Mouse (Mus musculus) left cerebral cortex, postnatal 10 days (tissue): ENCODE results near the gene 1700013F07Rik. TPM values are rescaled to one million over a fixed set of nuclear protein-coding genes. Genes with fewer than 3 reads are reported as not detected.
"Not testable (repeated sequence)": the region's sequence is repeated elsewhere in the genome, so short reads cannot be mapped to it uniquely, and the experiment has no call there.

Experiments used
- DNase-seq, 2 experiments: peaks; one replicate each; pipeline ENCODE4 v3.0.0; 2021 to 2022; ENCODE audit warnings: low spot score in 2 of 2, mixed read lengths in 1 of 2; ENCODE audit errors: extremely low spot score in 1 of 2
- intact Hi-C: fragments of 180-260 bp; cut with DNase I; formaldehyde crosslinking; loops from one replicate; pipeline ENCODE4 v1.15.1; 2025
- total RNA-seq, 2 experiments: library from RNA; stranded (reverse); gene quantifications; 2 replicates each; pipeline ENCODE4 v1.2.3; 2021

1700013F07Rik gene
- total RNA-seq, 2 experiments from 2014 or later, result 2.3 to 2.9 TPM

DNA sequence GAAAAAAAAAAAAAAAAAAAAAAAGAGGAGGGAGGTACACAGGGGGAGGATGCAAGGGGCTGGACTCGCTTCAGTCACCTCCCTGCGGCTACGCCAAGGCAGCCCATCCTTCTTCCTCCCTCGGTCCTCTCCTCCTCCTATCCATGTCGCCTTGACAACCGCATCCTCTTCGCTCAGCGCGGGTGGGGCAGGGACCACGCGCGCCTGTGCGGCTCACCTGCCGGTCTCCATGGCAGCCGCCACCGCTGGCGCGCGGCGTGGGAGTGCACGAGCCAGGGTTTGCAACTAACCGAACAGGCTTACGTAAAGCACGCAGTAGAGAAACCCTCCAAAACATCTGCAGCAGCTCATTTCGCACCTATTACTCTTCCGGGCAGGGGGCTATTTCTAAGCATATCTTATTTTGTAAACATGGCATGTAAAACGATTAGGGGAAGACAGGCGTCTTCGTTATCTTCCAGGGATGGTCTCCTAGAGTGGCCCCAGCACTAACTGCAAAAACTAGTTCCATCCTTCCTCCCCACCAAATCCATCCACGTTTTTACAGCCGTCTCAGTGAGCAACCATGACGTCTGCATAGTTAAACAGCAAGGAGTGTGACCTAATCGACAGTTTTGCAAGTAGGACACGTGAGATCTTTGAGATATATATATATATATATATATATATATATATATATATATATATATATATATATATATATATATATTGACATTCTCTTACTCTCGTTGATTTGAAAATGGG is 2.7 kb downstream of the 1700013F07Rik start, which contains the start of gene 5330417C22Rik:
Gene 5330417C22Rik, minus strand, starts transcription at position 20 of the 744 bp plus-strand sequence.
- peak; percentile 86 to 87 for DNase-seq
- intact Hi-C loops, result no loop called here

DNA sequence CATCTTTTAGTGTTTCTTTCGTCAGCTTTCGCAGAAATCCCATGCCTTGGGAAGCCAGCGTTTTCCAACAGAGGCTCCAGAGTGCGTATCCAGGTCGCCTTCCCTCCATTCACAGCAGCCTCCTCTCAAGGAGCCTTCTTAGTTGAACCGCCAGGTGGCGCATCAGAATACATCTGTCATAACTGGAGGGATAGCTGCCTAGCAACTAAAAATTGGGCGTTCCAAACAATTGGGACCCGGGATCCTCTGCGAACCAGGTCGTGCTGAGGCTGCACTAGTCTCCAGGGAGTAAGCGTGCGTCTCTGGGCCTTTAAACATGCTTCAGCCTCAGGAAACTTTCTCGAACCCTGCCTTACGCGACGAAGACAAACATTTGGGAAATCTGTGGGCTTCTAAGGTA is 3.4 kb downstream of the 1700013F07Rik start:
- intact Hi-C loops, result no loop called here
- DNase-seq, result peak; percentile 89 to 90

GRCm38 (mm10) chr3:108542299-108542698 is 8.3 kb downstream of the 1700013F07Rik start:
- no peak for DNase-seq
- intact Hi-C loops, result no loop called here

DNA sequence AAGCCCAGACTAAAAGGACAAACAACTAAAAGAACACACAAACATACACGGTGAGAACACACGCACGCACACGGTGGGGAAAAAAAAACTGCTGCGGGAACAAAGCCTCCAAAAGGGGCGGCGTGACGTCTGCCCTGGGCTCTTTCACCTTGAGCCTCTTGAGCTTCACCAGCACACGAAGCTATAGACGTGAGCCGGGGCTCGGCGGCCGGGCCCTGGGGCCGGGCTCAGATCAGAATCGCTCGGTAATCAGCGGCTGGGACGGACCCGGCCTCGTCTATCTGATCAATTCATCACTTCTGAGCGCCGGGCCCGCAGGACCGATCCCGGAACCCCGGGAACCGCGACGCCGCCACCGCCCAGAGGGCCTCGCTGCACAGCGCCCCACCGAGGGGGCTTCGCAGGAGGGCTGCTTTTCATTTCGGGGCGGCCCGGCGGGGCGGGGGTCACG is 20.2 kb downstream of the 1700013F07Rik start:
- intact Hi-C loops, result no loop called here
- DNase-seq, result no peak

- intact Hi-C loops, result no loop called here
- peak; percentile 95 for DNase-seq
Measured at GRCm38 (mm10) chr3:108554587-108555312, 20.8 kb downstream of the 1700013F07Rik start.

GRCm38 (mm10) chr3:108557888-108558287 is 23.9 kb downstream of the 1700013F07Rik start:
- intact Hi-C loops, result no loop called here
- DNase-seq, result no peak

DNA sequence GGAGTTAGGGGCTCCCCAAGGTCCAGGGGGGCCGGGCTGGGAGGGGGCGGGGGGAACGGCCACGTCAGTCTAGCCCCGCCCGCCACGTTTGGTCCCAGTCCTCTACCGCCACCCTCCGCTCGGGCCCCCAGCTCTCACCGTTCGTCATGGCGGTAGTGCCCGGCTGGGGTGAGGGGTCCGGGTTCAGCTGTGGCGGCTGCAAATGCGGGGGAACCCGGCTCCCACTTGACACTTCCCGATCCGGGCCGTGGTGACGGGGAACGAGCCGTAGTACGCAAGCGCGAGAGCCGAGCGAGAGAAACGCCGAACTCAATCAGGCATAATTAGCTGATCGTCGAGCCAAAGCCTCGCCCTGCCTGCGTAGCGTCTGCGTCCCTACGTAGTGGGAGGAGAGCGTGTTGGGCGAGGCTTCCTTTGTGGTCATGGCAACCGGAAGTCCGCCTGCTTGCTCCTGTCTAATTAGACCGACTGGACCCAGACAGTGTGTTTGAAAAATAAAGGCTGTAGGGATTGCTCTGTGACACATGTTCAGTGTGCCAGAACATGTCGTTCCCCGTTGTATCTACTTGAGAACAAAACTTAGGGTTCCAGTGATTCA is 28.3 kb downstream of the 1700013F07Rik start, which contains the start of gene Tmem167b:
Gene Tmem167b, minus strand, starts transcription at position 334 of the 598 bp plus-strand sequence.
- intact Hi-C loops, result loop anchor here (5.0 kb wide), 1 partner anchor 160 kb away; no protein-coding TSS in a partner anchor
- peak; percentile 97 for DNase-seq

GRCm38 (mm10) chr3:108562777-108563271 is 28.9 kb downstream of the 1700013F07Rik start:
- intact Hi-C loops, result loop anchor here (5.0 kb wide), 1 partner anchor 161 kb away; no protein-coding TSS in a partner anchor
- no peak for DNase-seq

DNA sequence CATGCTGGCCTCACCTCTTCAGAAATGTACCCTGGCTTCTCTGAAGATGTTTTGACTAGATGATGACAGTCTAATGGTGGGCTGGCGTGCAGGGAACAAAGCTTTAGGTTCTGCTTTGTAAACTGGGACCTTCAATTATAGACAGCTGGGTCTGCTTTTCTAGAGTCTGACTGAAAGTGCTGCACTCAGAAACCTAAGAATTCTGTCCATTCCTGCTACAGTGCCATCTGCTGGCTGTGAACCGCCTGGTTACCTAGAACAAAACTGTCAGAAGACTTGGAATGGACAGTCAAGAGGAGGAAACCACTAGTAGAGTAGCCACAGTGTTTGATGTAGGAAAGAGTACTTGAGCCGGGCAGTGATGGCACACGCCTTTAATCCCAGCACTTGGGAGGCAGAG is 29.4 kb downstream of the 1700013F07Rik start:
- DNase-seq, result peak; percentile 80 to 83
- intact Hi-C loops, result loop anchor here (5.0 kb wide), 1 partner anchor 161 kb away; no protein-coding TSS in a partner anchor

DNA sequence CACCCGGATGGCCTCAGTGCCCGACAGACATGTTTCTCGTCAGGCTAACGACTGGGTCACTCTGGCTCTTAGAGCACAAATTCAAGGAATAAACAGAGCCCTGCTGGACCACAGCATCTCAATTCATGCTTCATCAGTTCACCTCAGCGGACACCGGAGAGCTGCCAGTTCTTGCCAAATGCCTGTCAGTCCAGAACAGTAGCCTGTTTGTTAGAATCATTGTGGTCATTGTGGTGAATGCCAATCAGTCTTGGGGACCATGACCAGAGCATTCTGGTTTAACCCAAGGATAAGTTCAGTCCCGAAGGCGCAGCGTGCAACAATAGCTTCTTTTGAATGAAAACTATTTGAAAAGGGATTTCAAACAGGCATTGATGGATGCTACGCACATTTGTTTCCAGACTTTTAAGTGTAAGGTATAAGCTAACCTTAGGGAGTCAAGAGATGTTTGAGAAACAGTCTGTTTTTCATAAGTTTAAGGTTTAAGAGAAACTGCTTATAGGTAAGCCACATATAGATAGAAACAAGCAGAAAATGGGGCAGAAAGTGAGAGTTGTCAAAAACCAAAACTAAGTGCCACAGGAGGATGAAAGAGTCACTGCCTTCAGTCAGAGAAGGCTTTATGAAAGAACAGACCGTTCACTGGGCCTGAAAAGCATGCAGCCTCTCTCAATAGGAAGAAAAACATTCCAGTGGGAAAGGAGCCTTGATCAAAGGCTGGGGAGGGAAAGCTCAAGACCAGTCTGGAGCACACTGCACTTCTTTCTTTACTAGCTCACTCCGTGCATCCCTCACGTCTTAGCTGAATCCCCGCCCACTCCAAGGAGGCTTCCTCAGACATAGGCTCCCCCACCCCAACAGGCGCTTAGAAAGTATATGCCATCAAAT is 34.3 kb downstream of the 1700013F07Rik start:
- intact Hi-C loops, result no loop called here
- DNase-seq, result peak; percentile 29 to 43

GRCm38 (mm10) chr3:108569636-108570035 is 35.7 kb downstream of the 1700013F07Rik start:
- intact Hi-C loops, DNase-seq: not testable (repeated sequence)

DNA sequence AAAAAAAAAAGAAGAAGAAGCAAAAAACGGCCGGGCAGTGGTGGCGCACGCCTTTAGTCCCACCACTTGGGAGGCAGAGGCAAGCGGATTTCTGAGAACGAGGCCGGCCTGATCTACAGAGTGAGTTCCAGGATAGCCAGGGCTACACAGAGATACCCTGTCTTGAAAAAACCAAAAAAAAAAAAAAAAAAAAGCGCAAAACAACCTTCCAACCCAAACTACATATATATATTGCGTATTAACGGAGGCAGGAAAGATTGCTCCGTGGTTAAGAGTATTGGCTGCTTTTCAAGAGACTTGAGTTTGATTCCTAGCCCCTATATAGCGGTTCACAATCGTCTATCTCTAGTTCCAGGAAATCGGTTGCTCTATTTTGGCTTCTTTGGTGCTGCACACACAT is 36.9 kb downstream of the 1700013F07Rik start:
- intact Hi-C loops, result no loop called here
- no peak for DNase-seq

DNA sequence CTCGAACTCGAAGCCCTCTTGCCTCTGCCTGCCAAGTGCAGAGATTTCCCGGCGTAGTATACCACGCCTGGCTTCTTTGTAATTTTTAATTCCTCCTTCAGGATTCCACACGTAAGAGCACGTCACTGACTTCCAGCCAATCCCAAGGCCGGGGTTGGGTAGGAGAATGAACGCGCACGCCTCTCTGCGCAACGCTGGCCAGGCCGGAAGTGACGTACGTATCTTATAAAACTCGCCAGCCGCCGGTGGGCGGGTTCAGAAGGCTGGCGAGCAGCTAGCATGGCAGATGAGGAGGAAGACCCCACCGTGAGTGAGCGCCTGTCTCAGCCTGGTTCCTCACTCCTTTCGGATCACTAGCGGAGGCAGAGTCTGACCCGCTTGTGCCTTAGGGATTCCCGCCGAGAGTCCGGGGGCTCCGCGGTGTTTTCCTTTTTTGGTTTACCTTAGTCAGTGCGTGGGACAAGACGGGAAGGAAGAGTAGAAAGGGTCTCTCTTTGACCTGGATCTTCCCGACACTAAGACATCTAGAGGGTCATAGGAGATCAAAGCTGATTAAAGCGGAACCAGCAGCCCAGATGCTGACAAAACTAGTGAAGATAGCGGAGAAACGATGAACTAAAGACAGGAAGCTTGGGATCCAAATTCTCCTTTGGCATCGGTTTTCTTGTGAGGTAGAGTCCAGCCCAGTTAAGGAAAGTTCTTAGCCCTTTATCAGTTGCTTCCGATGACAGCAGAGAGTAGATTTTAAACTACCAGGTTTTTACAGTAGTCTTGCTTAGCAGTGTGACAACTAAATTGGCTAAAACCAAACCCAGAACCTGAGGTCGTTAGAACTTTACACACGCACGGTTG is 37.7 kb downstream of the 1700013F07Rik start, which contains the start of gene Taf13:
Gene Taf13, plus strand, starts transcription at position 256 of the 852 bp plus-strand sequence.
- intact Hi-C loops, result no loop called here
- peak; percentile 96 for DNase-seq

DNA sequence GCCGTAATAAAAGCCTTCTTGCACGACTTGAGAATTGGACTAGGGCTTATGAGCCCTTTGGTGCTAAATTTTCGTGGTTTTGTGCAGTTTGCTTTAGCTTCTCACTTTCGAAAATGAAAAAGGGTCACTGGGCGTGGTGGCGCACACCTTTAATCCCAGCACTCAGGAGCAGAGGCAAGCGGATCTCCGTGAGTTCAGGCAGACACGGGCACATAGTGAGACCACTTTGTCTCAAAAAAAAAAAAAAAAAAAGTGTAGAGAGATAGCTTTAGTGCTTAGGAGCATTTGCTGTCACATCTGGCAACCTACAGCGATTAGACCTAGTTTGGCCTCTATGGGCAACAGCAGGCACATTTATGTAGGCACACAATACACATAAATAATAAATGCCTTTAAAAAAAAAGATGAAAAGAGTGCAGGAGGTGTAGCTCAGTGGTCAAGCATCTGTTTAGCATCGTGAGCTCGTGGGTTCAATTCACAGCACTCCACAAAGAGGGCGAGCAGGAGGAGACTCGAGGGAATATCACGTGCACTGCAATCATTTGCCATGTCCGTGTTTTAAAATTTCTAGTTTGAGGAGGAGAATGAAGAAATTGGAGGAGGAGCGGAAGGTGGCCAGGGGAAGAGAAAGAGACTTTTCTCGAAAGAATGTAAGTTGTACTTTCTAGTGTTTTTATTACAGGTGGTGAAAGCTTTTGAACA is 38.5 kb downstream of the 1700013F07Rik start:
- DNase-seq, result no peak
- intact Hi-C loops, result no loop called here

DNA sequence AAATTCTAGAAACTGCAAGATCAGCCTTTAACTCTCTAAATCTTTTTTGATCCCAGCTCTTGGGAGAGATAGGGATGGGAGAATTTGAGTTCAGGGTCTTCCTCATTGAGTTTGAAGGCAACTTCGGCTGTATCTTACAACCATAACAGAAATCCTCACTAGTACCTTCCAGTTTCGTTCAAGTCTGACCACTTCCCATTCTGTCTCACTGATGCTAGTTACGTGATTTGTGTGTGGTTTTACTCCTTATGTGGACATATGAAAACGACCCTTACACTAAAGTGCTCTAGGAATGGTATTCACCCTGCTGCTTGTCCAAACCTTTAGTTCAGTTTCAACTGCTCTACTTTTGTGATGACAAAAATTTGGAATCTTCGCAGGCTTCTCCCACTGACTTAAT is 40.1 kb downstream of the 1700013F07Rik start:
- intact Hi-C loops, result no loop called here
- DNase-seq, result no peak

- DNase-seq, result no peak
Measured at GRCm38 (mm10) chr3:108584580-108584979, 50.6 kb downstream of the 1700013F07Rik start.

DNA sequence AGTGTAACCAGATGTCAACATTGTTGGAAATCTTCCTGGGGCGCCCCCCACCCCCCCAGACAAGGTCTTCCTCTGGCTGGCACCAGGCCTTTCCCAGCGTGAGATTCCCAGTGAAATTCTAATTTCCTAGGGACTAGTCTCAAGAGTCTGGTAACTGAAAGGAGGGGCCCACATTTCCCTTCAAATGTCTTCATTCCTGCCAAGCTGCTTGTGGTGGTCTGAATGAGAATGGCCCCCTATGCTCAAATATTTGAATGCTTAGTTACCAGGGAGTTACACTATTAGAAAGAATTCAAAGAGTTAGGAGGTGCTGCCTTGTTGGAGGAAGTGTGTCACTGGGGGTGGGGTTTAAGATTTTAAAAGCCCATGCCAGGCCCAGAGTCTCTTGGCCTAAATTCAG is 54.5 kb downstream of the 1700013F07Rik start:
- intact Hi-C loops, result no loop called here
- no peak for DNase-seq

More at GRCm38 (mm10) chr3:108584580-108584979, 50.6 kb downstream of the 1700013F07Rik start:
- intact Hi-C loops, result no loop called here
